Mouse (Mus musculus) cerebellum, adult 2 months (tissue): ENCODE measurements at regions not wholly inside any gene's neighbourhood (a gene's known extent, or its start where the extent isn't known, plus 50 kb on each side); places are given as distances from the start of the nearest gene placed in this dataset.

Source experiments
- CTCF ChIP-seq: fragments of 200-500 bp; IDR thresholded peaks from 2 replicates; pipeline ENCODE4 v1.5.1; 2011; ENCODE audit warnings: low read depth, mild to moderate bottlenecking, control low read depth, low read length, moderate library complexity, borderline replicate concordance; ENCODE audit not compliant: insufficient read depth
- POLR2A ChIP-seq: fragments of 200-500 bp; IDR thresholded peaks from 2 replicates; pipeline ENCODE4 v1.6.1; 2011; ENCODE audit warnings: low read length, control low read depth, borderline replicate concordance; ENCODE audit not compliant: insufficient read depth

DNA sequence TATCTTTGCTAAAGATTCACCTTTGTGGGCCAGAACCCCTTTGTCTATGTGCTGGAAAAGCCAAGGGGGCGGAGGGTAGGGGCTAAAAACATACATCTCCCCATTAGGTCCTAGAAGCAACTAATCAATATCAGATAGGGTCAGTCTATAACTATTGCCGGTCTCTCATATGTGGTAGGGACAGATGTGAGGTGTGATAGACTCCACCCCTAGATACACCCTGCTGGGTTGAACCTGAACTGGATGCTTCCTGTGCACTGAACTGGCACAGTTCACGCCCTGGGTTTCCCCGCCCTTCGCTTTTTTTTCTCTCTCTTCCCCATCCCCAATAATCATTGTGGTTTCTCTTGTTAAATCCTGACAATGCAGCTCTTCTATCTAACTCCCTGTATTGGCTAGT is 270.3 kb upstream of the Gpc5 start:
- TF ChIP-seq CTCF (no peak), POLR2A (no peak)
